Mouse (Mus musculus) lung, adult 2 months (tissue): ENCODE measurements around the gene Ddx55. TPM values are rescaled to one million over a fixed set of nuclear protein-coding genes. Genes with fewer than 3 reads are reported as not detected.

Source experiments
- DNase-seq: peaks from one replicate; pipeline ENCODE4 v3.0.0; 2022
- H3K4me1 ChIP-seq: fragments of 200-500 bp; 2 replicates; pipeline ENCODE4 v1.6.1; 2011; ENCODE audit warnings: low read length; ENCODE audit not compliant: control insufficient read depth, insufficient read depth
- H3K4me3 ChIP-seq: fragments of 200-500 bp; replicated peaks from 2 replicates; pipeline ENCODE3; 2011; ENCODE audit warnings: low read depth, mild to moderate bottlenecking, control low read depth, low read length; ENCODE audit errors: extremely low read depth
- CTCF ChIP-seq: fragments of 200-500 bp; IDR thresholded peaks from 2 replicates; pipeline ENCODE4 v1.5.1; 2011; ENCODE audit warnings: mild to moderate bottlenecking, low read length, control low read depth; ENCODE audit not compliant: insufficient read depth
- POLR2A ChIP-seq: fragments of 200-500 bp; IDR thresholded peaks from 2 replicates; pipeline ENCODE4 v1.6.1; 2011; ENCODE audit warnings: low read depth, mild to moderate bottlenecking, control low read depth, low read length, borderline replicate concordance; ENCODE audit errors: extremely low read depth
- WGBS: fragments of 180-500 bp; shearing (Covaris S2); methylation state at CpG from one replicate; pipeline ENCODE4 v1.1.7; 2018; 5-methylcytosine and 5-hydroxymethylcytosine counted together
- polyA plus RNA-seq: library from polyadenylated mRNA; depleted of rRNA; stranded (reverse); fragments of >200 nt; gene quantifications from 2 replicates; pipeline ENCODE4 v1.2.3, GENCODE M21; 2012; rRNA removed

Ddx55 gene
- 11.0 and 12.9 TPM in 2 replicates for polyA plus RNA-seq

- WGBS, result under 1% methylated on average over 66 of the region's 66 CpGs
- TF ChIP-seq POLR2A (peak; percentile 80; the same call in 1 of the 2 replicates), CTCF (no peak)
- Histone ChIP-seq H3K4me3 (peak within 1 kb of the TSS; percentile 97), H3K4me1 (0 out of 2 replicates have a peak, but pooled peaks cover 3% of the 10 kb centered on the region)
- DNase-seq, result peak; percentile 90
Measured at GRCm38 (mm10) chr5:124552558-124553307, at the start of gene Ddx55. Ddx55 (plus strand) TSS chr5:124552864.

- no peak overlapping the region for H3K4me3 ChIP-seq
Measured at GRCm38 (mm10) chr5:124503742-124504141, 48.9 kb upstream of the Ddx55 start.

GRCm38 (mm10) chr5:124505235-124505634, 47.4 kb upstream of the Ddx55 start:
- WGBS, result 74% methylated on average over 4 of the region's 4 CpGs
- TF ChIP-seq POLR2A (no peak), CTCF (no peak)
- Histone ChIP-seq H3K4me1 (peaks cover 2% of the 10 kb centered on the region; the same call in 1 of the 2 replicates), H3K4me3 (no peak overlapping the region)
- DNase-seq, result no peak

More at GRCm38 (mm10) chr5:124503742-124504141, 48.9 kb upstream of the Ddx55 start:
- TF ChIP-seq CTCF, result no peak
- TF ChIP-seq POLR2A, result no peak
- no peak for DNase-seq
- 79% methylated on average over 14 of the region's 14 CpGs for WGBS
- H3K4me1 ChIP-seq, result 0 out of 2 replicates have a peak, but pooled peaks cover 2% of the 10 kb centered on the region

GRCm38 (mm10) chr5:124506731-124507359, 45.8 kb upstream of the Ddx55 start:
- DNase-seq, result peak; percentile 38

GRCm38 (mm10) chr5:124509200-124509599, 43.5 kb upstream of the Ddx55 start:
- WGBS, result 78% methylated on average over 6 of the region's 6 CpGs
- DNase-seq, result no peak
- Histone ChIP-seq H3K4me3 (no peak overlapping the region), H3K4me1 (peaks cover 2% of the 10 kb centered on the region; the same call in 1 of the 2 replicates)
- TF ChIP-seq CTCF, result no peak
- no peak for TF ChIP-seq POLR2A

More at GRCm38 (mm10) chr5:124506731-124507359, 45.8 kb upstream of the Ddx55 start:
- 47% methylated on average over 10 of the region's 10 CpGs for WGBS
- no peak for TF ChIP-seq CTCF
- no peak for TF ChIP-seq POLR2A
- Histone ChIP-seq H3K4me1 (peaks cover 2% of the 10 kb centered on the region; the same call in 1 of the 2 replicates), H3K4me3 (no peak overlapping the region)

GRCm38 (mm10) chr5:124509742-124510237, 42.9 kb upstream of the Ddx55 start:
- WGBS, result 45% methylated on average over 12 of the region's 12 CpGs
- TF ChIP-seq CTCF, result no peak
- TF ChIP-seq POLR2A, result no peak
- peak; percentile 83 for DNase-seq
- no peak overlapping the region for H3K4me3 ChIP-seq
- peaks cover 2% of the 10 kb centered on the region; the same call in 1 of the 2 replicates for H3K4me1 ChIP-seq

GRCm38 (mm10) chr5:124510536-124511050, 42.1 kb upstream of the Ddx55 start:
- WGBS, result 77% methylated on average over 10 of the region's 10 CpGs
- DNase-seq, result no peak
- H3K4me1 ChIP-seq, result peaks cover 2% of the 10 kb centered on the region; the same call in 1 of the 2 replicates
- no peak for TF ChIP-seq POLR2A
- TF ChIP-seq CTCF, result no peak
- no peak overlapping the region for H3K4me3 ChIP-seq

- WGBS, result 76% methylated on average over 5 of the region's 5 CpGs
- TF ChIP-seq CTCF, result no peak
- TF ChIP-seq POLR2A, result no peak
- H3K4me1 ChIP-seq, result no peaks in the 10 kb centered on the region
- DNase-seq, result no peak
- no peak overlapping the region for H3K4me3 ChIP-seq
Measured at GRCm38 (mm10) chr5:124515789-124516188, 36.9 kb upstream of the Ddx55 start.

- Histone ChIP-seq H3K4me1 (no peaks in the 10 kb centered on the region), H3K4me3 (no peak overlapping the region)
- TF ChIP-seq CTCF, result no peak
- no peak for TF ChIP-seq POLR2A
- 84% methylated on average over 10 of the region's 10 CpGs for WGBS
- no peak for DNase-seq
Measured at GRCm38 (mm10) chr5:124518648-124519047, 34.0 kb upstream of the Ddx55 start.
